Mouse (Mus musculus) testis, adult 2 months (tissue): ENCODE data around the gene Gm28230. TPM values are rescaled to one million over a fixed set of nuclear protein-coding genes. Genes with fewer than 3 reads are reported as not detected.

Experiments used
- H3K27ac ChIP-seq: fragments of 200-500 bp; 2 replicates; pipeline ENCODE4 v1.5.1; 2012; ENCODE audit warnings: low read depth, low read length; ENCODE audit not compliant: control insufficient read depth, insufficient read depth
- H3K27me3 ChIP-seq: fragments of 200-500 bp; 2 replicates; pipeline ENCODE4 v1.6.1; 2012; ENCODE audit warnings: mild to moderate bottlenecking, low read length, moderate library complexity; ENCODE audit not compliant: control insufficient read depth, insufficient read depth
- H3K36me3 ChIP-seq: fragments of 200-500 bp; 2 replicates; pipeline ENCODE4 v1.6.1; 2012; ENCODE audit warnings: mild to moderate bottlenecking, low read length; ENCODE audit not compliant: control insufficient read depth, insufficient read depth
- H3K4me1 ChIP-seq: fragments of 200-500 bp; 2 replicates; pipeline ENCODE4 v1.6.1; 2012; ENCODE audit warnings: low read length; ENCODE audit not compliant: control insufficient read depth, insufficient read depth
- H3K4me3 ChIP-seq: fragments of 200-500 bp; 2 replicates; pipeline ENCODE4 v1.5.1; 2012; ENCODE audit warnings: low read depth, mild to moderate bottlenecking, low read length, moderate library complexity, mixed read lengths; ENCODE audit not compliant: control insufficient read depth
- CTCF ChIP-seq: fragments of 200-500 bp; IDR thresholded peaks from 2 replicates; pipeline ENCODE4 v1.5.1; 2012; ENCODE audit warnings: low read depth, mild to moderate bottlenecking, inconsistent platforms, low read length, moderate library complexity; ENCODE audit not compliant: control insufficient read depth, insufficient read depth, insufficient replicate concordance
- POLR2A ChIP-seq: fragments of 200-500 bp; IDR thresholded peaks from 2 replicates; pipeline ENCODE4 v1.6.1; 2012; ENCODE audit warnings: low read depth, mild to moderate bottlenecking, inconsistent platforms, low read length, moderate library complexity; ENCODE audit not compliant: control insufficient read depth
- polyA plus RNA-seq: library from polyadenylated mRNA; depleted of rRNA; stranded (reverse); fragments of >200 nt; gene quantifications from 2 replicates; pipeline ENCODE4 v1.2.3, GENCODE M21; 2012

Gene Gm28230
- polyA plus RNA-seq, 1 experiment: 0.46 TPM

- Histone ChIP-seq H3K4me1 (peaks cover 10% of the 10 kb centered on the region), H3K4me3 (peak overlapping the region; percentile 69), H3K27me3 (peaks cover 18% of the 10 kb centered on the region), H3K36me3 (no peaks in the 10 kb centered on the region), H3K27ac (peak overlapping the region; percentile 78)
- TF ChIP-seq CTCF (no peak), POLR2A (no peak)
Observed at GRCm38 (mm10) chr2:74692808-74693431, 33.6 kb upstream of the Gm28230 start.

DNA sequence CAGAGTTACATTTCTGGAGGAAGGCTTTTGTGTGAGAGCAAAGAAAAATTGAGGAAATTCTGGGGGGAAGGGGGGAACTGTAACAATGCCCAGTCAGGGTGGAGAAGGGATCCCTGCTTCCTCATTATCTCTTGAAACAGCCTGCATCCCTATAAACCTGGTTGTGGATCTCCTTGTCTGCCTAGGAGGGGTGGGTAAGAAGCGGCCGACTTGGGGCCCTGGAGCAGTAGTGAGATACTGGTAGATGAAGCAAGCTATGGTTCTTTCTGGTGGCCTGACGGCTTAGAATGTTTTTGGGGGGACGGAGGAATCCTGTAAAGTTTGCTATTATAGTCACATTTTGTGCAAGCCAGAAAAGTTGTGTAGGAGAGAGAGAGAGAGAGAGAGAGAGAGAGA, 33.1 kb upstream of the Gm28230 start:
- peak overlapping the region; percentile 78 for H3K27ac ChIP-seq
- H3K27me3 ChIP-seq: peaks cover 18% of the 10 kb centered on the region
- H3K36me3 ChIP-seq: no peaks in the 10 kb centered on the region
- H3K4me3 ChIP-seq: peak overlapping the region; percentile 69
- peaks cover 14% of the 10 kb centered on the region for H3K4me1 ChIP-seq
- no peak for TF ChIP-seq CTCF
- no peak for TF ChIP-seq POLR2A

- TF ChIP-seq CTCF (peak; percentile 39; the same call in 1 of the 2 replicates), POLR2A (no peak)
- no peak overlapping the region for H3K27ac ChIP-seq
- peak overlapping the region; percentile 43; the same call in 1 of the 2 replicates for H3K4me3 ChIP-seq
- H3K36me3 ChIP-seq: no peaks in the 10 kb centered on the region
- H3K27me3 ChIP-seq: peaks cover 17% of the 10 kb centered on the region
- peaks cover 16% of the 10 kb centered on the region for H3K4me1 ChIP-seq
Observed at GRCm38 (mm10) chr2:74694066-74694465, 32.5 kb upstream of the Gm28230 start.

DNA sequence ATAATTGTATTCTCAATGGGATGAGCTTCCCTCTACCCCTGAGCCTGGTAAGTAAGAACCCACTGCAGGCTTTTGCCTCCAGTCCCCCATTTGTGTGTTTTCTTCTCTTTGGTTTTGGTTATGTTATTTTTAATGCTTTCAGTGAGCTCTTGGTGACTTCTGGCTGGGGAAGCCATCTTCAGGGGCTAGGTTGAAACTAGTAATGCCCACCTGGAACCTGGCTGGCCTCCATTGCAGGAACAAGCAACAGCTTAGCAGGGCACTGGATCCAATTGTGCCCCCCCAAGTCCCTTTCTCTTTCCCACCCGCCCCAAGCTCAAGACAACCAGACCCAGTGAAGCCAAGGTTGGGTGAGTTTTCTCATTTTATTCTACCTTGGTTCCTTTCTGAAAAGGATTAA, 31.1 kb upstream of the Gm28230 start:
- no peak overlapping the region for H3K27ac ChIP-seq
- peaks cover 12% of the 10 kb centered on the region for H3K27me3 ChIP-seq
- H3K4me1 ChIP-seq: peaks cover 18% of the 10 kb centered on the region
- no peak for TF ChIP-seq POLR2A
- no peak for TF ChIP-seq CTCF
- no peak overlapping the region for H3K4me3 ChIP-seq
- H3K36me3 ChIP-seq: no peaks in the 10 kb centered on the region

DNA sequence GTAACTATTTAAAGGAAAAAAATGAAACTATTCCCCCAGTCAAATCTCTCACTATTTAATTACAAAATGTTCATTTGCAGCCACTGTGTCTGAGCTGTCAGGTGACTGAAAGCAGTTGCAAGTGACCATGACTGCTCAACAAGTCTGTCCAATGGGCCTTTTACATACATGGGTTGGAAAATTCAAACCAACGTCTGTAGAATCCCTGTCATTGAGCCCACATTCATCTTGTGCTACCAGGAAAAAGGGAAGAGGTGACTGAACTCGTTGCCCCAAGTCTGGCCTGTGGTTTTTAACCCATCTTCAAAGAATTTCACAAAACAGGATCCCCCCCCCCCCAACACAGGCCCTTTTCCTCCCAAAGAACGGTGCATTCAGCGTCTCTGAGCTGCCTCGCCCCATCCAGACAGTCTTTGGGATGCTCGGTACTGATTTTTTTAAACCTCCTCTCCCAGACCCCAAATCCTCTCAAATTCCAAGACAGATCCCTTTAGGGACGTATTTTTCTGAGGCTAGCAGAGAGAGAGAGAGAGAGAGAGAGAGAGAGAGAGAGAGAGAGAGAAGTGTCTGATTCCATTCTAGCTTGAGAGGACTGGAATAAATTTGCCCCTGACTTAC, 30.6 kb upstream of the Gm28230 start:
- no peaks in the 10 kb centered on the region for H3K36me3 ChIP-seq
- H3K4me1 ChIP-seq: peaks cover 18% of the 10 kb centered on the region
- no peak overlapping the region for H3K4me3 ChIP-seq
- TF ChIP-seq CTCF (no peak), POLR2A (no peak)
- H3K27me3 ChIP-seq: peaks cover 11% of the 10 kb centered on the region
- H3K27ac ChIP-seq: no peak overlapping the region

DNA sequence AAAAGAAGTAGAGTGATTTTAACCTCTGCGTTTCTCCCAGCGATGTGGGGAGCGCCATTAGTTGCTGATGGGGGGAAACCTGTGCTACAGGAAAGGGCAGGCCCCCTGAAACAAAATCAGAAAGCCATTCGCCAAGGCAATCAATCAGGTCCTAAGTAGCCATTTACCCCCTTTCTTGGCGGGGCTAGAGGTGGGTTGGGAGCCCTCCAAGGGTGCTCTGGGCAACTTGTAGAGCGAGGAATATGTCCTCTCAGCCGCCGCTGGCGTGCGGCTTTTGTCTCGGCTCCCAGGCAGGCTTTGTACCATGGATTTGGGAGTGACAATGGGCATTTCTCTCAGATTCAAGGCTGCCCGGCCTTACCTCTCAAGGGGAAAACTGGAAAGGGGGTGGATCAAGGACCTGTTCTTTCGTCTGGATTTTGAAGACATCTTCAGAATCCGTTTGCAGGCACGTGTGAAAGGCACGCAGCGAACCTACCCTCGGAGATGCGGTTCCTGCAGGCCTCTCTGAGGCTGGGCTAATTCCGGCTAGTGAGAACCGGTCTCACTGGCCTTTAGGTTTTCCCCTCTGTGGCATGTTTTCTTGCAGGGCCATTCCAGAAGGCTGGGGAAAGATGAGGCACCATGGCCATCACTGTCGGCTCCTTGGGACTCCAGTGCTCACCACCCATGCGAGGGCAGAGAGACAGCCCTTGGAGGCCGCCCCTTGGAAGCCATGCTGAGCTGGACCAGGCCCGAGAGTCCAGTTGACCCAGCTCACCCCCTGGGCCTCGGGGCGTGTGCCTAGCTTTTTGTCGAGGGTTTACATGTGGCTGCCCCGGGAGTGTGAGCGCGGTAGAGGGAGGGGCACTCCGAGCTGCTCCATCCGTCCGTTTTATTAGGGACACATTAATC, 29.8 kb upstream of the Gm28230 start:
- peaks cover 9% of the 10 kb centered on the region for H3K27me3 ChIP-seq
- H3K4me1 ChIP-seq: peaks cover 16% of the 10 kb centered on the region
- TF ChIP-seq POLR2A (no peak), CTCF (no peak)
- H3K27ac ChIP-seq: peak overlapping the region; percentile 73
- H3K36me3 ChIP-seq: no peaks in the 10 kb centered on the region
- H3K4me3 ChIP-seq: no peak overlapping the region

DNA sequence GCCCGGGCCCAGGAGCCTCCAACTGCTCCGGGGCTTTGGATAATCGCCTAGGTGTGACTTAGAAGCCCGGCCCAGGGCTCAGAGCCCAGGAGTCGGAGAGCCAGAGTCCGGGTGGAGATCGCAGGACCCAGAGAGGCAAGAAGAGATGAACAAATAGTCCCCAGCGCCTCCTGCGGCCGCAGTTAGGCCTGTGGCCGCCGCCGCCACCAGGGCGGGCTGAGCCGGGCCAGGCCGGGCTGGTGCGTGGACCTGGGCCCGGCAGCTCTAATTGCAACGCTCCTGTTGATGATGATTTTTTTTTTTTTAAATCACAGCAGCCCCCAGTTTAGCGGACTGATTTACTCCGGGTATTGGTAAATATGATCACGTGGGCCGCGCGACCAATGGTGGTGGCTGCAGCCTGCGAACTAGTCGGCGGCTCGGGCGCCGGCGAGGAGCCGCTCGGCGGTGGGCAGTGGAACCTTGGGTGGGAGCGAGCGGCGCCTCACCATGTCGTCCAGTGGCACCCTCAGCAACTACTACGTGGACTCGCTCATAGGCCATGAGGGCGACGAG, 28.9 kb upstream of the Gm28230 start, which contains the start of gene Hoxd9:
Hoxd9 (plus strand) TSS at position 161 of the 555 bp plus-strand sequence.
- TF ChIP-seq POLR2A: no peak
- no peak for TF ChIP-seq CTCF
- no peaks in the 10 kb centered on the region for H3K36me3 ChIP-seq
- H3K27me3 ChIP-seq: peaks cover 5% of the 10 kb centered on the region
- peak within 1 kb of the TSS; percentile 73 for H3K27ac ChIP-seq
- peak within 1 kb of the TSS; percentile 53 for H3K4me3 ChIP-seq
- H3K4me1 ChIP-seq: peaks cover 16% of the 10 kb centered on the region
